Mouse (Mus musculus) brain, adult 10 weeks (tissue): ENCODE measurements around the gene Cd274. TPM values are rescaled to one million over a fixed set of nuclear protein-coding genes. Genes with fewer than 3 reads are reported as not detected.

Experiments used
- polyA plus RNA-seq: library from polyadenylated mRNA; stranded (reverse); fragments of 350-450 nt; fragmentation: Illumina TruSeq; extraction: RNeasy Lipid Tissue Mini Kit (QIAGEN cat#74804); gene quantifications from one replicate; pipeline ENCODE4 v1.2.3, GENCODE M21; 2015; ENCODE audit warnings: low read depth, low replicate concordance

The Cd274 gene
- 1.7 TPM for polyA plus RNA-seq

GRCm38 (mm10) chr19:29366969-29367622 is at the start of gene Cd274, which contains the start of gene Plgrkt:
Gene Cd274 (plus strand): TSS chr19:29367455.
Gene Plgrkt (minus strand): TSS chr19:29367390.

GRCm38 (mm10) chr19:29325053-29325851 is 42.0 kb upstream of the Cd274 start, which contains the start of gene Insl6:
Gene Insl6 (minus strand): TSS chr19:29325356.

GRCm38 (mm10) chr19:29334068-29334745 is 33.0 kb upstream of the Cd274 start, which contains the start of gene Rln1:
Gene Rln1 (minus strand): TSS chr19:29334670.

GRCm38 (mm10) chr19:29410619-29411018 is 43.4 kb downstream of the Cd274 start, which contains the start of gene Pdcd1lg2:
Gene Pdcd1lg2 (plus strand): TSS chr19:29410919.

Other genes starting within 250 kb of the Cd274 start
- gene Jak2, start 115.6 kb upstream of the Cd274 start, polyA plus RNA-seq, result 24.4 TPM
- gene Insl6, start 42.1 kb upstream of the Cd274 start, polyA plus RNA-seq, result 1.8 TPM
- 0.48 TPM for gene Rln1, start 32.8 kb upstream of the Cd274 start, polyA plus RNA-seq
- gene Plgrkt, start 65 bp upstream of the Cd274 start, polyA plus RNA-seq, result 42.6 TPM
- not detected for gene Pdcd1lg2, start 43.5 kb downstream of the Cd274 start, polyA plus RNA-seq
- gene Ric1, start 154.8 kb downstream of the Cd274 start, polyA plus RNA-seq, result 20.3 TPM